Mouse (Mus musculus) liver (tissue): ENCODE measurements around the gene Vps37b.
A peak's percentile ranks its signal among the peaks of the same experiment; 100 is the strongest.
"Not testable (repeated sequence)": the region's sequence is repeated elsewhere in the genome, so short reads cannot be mapped to it uniquely, and the experiment has no call there.

Experiments used
- DNase-seq: peaks from one replicate; pipeline ENCODE4 v3.0.0-alpha.2; 2020; ENCODE audit warnings: mixed read lengths

The Vps37b gene

GRCm38 (mm10) chr5:124032001-124032508 lies at the start of gene Vps37b:
Gene Vps37b (minus strand): TSS chr5:124032270.
- DNase-seq, result peak; percentile 93

DNA sequence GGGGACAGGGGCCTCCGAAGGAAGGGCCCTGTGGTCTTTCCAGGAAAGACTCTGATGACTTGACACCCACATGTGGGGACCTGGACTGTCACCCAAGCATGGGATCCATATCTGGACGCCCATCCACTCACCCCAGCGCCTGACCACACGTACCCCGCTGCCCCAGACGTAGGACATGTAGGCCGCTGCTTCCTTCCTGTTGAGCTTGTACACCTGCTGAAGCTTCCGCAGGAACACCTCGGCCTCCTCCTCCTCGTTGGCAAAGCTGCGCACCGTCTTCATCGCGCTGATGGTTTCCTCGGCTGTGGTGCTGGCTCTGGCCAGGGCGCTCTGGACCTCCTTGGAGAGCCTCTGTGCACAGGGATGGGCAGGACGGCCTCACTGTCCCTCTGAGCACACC lies 47.8 kb upstream of the Vps37b start:
- no peak for DNase-seq

DNA sequence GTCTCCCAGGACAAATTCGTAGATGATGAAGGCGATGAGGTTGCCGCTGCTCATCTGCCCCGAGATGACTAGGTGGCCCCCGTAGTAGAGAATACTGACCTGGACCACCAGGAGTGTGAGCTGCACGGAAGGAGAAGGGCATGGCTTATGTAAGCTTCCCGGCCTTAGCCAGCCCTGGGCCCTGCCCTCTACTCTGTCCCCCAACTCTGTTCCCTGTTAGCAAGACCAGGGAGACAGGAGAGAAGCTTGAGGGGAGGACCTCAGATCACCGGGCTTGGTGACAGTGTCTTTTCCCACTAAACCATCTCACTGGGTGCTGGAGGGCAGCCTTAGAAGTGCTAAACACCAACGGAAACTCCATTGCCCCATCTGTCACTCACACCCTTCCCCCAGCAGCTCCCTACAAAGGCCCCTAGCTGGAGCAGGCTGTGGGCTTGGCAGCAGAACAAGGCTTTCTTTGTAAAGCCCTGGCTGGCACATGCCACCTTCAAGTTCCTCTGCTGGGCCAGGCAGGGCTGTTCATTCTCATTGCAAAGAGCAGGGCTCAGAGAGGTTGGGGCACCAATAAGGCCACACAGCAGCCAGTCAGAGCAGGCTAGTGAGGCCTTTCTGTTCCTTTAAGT lies 46.8 kb upstream of the Vps37b start:
- no peak for DNase-seq

- DNase-seq, result no peak
Measured at GRCm38 (mm10) chr5:124077856-124078460, 45.9 kb upstream of the Vps37b start.

DNA sequence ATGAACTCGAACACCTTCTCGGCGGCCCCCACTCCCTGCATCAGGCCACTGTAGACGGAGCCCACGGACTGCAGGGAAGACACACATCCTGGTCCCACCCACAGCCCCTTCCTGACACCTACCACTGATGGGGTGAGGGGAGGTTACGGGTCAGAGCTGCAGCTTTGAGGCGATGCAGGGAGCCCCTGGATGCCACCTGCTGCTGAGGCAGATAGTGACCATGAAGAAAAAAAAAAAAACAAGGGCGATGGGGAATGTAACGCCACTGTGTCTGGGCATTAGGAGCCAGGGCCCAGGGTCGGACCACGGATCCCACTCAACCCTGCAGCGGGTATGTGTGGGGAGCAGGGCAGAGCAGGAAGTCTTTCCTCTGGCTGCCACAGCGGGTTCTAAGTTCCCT lies 45.2 kb upstream of the Vps37b start:
- DNase-seq, result no peak

DNA sequence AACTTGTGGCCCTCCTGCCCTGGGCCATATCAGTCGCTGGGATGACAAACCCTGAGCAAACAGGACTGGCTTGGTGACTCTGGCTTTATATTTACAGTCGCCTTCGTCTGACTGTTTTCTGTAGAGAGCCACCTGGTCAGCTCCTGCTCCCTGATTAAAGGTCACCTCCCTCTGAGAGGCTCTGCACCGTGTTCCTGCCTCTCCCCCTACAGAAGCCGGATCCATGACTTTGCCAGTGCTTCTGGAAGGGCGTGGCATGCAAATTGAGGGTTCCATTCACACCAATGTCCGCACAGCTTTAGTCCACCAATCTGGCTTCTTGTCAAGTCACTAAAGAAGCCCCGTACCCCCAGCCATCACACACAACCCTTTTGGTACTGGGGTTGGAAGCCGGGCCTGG lies 44.5 kb upstream of the Vps37b start:
- DNase-seq, result peak; percentile 30

GRCm38 (mm10) chr5:124075716-124076115 lies 43.6 kb upstream of the Vps37b start:
- DNase-seq, result no peak

GRCm38 (mm10) chr5:124074845-124075307 lies 42.8 kb upstream of the Vps37b start:
- DNase-seq, result peak; percentile 38

DNA sequence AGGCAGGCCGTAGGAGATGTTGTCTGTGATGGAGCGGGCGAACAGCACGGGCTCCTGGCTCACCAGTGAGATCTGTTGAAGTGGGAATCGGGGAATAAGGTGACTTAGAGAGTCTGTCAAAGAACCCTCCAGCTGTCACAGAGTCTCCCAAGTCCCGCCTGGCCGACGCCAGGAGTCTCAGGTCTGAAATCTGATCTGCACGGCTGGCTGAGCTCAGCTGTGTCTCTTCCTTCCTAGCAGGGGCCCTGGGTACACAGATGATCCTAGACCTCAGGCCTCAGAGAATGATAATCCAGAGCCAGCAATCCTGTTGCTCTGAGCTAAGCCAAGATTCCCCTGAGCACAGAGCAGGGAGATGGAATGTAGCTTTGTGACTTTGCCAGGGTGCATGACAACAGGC lies 41.6 kb upstream of the Vps37b start:
- DNase-seq, result no peak

DNA sequence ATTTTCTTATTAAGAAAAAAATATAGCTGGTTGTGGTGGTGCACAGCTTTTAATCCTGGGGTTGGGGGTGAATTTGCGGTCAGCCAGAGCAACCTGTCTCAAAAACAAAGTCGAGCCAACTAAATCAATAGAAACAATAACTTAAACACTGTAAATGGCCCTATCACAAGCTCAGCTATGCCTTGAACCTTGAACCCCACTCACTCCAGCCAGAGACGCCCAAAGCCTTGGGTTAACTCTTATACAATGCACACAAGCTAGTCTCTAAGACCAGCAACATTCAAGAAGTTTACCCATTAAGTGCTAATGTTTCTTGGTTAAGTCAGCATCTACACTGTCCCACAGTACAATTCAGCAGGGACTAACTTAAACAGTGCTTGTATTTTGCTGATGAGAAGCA lies 37.6 kb upstream of the Vps37b start:
- no peak for DNase-seq

DNA sequence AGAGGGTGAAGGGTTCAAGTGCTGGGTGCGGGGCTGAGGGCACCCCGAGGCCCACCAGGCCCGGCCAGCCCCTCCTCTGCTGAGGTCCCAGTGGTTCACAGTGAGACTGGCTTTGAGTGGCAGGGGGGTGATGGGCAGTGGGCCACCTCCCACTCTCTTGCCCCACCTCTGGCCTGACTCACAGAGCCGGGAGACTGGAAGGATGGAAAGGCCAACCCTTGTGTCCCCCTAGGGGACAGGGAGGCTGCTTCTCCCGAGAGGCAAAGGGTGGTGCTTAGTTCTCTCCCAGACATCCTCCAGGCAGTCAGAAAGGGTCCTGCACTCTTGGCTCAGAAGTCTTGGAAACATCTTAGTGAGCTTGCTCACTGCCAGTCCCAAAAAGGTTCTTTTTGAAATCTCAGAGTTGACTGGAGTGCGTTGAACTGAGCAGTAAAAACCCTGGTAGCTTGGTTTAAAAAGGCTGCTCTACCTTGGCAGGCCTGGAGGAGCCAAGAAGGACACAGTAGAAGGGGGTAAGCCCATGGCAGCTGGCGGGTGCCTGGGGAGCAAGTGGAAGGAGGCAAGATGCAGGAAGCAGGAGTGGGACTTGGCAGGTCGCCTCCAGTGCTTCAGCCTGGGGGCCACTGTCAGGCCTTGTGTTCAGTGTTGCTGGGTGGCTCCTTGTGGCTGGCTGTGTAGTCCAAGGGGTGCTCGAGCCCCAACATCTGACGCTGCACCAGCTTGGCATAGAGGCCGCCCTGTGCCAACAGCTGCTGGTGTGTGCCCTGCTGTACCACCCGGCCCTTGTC lies 30.2 kb upstream of the Vps37b start:
- DNase-seq, result no peak

- DNase-seq, result peak; percentile 39
Measured at GRCm38 (mm10) chr5:124059677-124060076, 27.6 kb upstream of the Vps37b start.

DNA sequence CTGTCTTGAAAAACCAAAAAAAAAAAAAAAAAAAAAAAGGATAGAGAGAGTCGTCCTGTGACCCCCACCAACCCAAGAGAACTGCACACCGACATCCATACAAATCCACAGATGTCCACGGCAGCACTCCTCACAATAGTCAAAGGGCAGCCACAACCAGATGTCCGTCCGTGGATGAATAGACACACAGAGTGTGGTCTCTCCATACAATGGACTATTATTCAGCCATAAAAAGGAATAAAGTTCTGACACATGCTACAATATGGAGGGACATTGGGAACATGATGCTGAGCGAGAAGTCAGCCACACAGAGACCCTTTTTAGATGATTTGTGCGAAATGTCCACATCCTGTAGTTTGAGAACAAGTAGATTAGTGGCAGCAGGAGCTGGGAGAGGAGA lies 26.7 kb upstream of the Vps37b start:
- no peak for DNase-seq

GRCm38 (mm10) chr5:124056956-124057355 lies 24.9 kb upstream of the Vps37b start:
- no peak for DNase-seq

DNA sequence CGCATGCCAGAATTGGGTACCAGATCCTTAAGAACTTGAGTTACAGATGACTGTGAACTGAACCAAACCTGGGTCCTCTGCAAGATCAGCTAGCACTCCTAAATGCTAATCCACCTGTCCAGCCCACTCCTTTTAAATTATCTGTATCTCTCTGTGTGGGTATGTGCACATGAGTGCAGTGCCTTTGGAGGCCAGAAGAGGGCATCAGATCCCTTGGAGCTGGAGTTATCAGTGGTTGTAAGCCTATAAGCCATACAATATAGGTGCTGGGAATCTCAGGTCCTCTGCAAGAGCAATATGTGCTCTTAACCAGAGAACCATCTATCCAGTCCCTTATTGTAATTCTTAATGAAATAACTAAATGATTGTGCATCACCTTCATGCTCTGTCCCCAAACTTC lies 24.1 kb upstream of the Vps37b start:
- DNase-seq, result no peak

- DNase-seq, result not testable (repeated sequence)
Measured at GRCm38 (mm10) chr5:124052641-124053040, 20.6 kb upstream of the Vps37b start.

DNA sequence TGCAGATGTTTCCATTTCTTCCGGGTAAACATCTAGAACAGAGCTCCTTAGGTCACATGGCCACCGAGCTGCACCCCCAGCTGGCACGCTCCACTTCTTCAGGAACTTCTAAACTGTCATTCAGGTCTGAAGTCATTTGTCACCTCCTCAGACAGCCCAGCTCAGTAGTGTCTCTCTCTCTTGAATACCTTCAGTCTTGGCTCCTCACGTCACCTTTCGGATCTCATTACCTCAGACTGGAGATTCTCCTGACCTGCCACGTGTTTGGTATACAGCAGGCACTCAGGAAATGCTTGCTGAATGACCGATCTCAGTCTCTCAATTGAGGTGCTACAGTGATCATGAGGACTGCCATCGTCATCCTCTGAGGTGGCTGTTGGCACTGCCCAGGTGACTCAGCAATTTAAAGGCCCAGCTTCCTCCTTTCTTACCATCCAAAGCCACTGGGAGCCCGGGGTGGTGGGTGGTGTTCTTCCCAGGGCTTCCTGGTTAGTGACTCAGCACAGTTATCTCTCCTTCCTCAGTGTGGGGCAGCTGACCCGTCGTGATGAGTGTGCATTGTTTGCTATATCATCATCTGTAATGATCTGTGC lies 19.9 kb upstream of the Vps37b start:
- DNase-seq, result peak; percentile 94

DNA sequence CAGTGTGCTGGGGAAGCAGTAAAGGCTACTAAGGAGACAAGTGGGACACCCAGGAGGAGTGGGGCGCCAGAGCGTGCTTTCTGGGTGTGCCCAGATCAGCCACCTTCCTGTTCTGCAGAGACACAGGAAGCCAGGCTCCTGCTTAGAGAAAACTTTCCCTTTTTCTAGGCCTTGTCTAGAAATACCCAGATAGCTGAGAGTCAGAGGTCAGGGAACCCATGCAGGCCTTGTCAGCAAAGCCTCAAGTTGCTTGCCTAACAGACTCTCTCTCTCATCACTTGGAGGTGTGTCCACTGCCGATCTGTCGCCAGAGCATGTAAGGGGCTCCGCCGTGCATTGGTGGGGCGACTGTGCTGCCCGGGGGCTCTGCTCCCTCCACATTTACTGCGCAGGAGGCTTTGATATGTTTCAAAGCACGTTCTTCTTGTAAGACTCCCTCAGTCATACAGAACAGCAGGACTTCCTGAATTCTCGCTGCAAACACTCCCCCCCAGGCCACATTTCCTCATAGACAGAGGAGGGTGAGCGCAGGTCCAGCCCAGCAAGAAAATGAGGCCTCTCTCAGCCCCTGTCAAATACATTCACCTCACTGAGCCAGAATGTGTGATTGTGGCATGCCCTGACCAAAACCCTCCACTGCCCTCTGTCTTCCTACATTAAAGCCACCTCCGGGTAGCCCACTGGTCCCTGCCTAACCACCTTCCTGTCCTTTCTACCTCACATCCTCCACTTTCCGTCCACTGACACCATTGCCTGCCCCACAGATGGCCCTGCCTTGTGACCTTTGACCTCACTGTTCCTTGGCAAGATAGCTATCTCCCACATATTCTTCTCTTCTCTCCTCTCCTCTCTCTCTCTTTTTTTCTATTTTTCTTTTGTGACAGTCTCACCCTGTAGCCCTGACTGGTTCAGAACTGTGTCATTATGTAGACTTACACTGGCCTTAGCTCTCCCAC lies 18.3 kb upstream of the Vps37b start:
- peak; percentile 73 for DNase-seq

GRCm38 (mm10) chr5:124049249-124050045 lies 17.4 kb upstream of the Vps37b start:
- peak; percentile 38 for DNase-seq

DNA sequence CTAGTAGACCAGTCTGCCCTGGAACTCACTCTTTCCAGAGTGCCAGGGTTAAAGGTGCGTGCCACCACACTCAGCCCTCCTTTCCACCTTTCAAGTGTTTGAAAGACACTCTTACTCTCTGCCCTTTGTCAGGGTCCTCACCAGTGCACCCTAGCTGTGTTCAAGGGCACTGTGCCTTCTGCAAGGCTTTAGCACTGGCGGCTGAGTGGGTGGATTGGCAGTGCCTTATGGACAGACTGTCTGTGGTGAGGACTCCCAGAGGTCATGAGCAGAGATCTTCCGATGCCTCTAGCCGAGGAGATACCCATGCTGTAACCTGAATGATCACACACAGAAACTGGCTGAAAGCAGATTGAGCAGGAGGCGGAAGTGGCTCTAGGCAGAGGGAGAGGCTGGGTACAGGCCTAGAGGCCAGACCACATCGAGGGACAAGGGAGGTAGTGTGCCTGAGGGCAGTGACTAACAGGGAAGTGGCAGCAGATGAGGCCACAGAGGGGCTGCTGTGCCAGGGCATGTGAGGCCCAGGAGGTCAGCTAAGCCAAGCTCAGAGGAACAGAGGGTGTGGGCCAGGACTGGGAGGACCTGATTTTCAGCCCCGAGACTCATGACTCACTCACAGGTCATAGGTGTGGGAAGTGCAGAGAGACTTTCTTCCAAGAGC lies 14.8 kb upstream of the Vps37b start:
- peak; percentile 35 for DNase-seq
